Mouse (Mus musculus): ENCODE data around the gene Runx1. TPM values are rescaled to one million over a fixed set of nuclear protein-coding genes. Genes with fewer than 3 reads are reported as not detected.

The Runx1 gene
- polyA plus RNA-seq, 1 experiment from 2014 or later, result 9.1 TPM

- Histone ChIP-seq H3K36me3 (ENCODE audit: insufficient read depth, low read length) (no peaks in the 10 kb centered on the region), H3K4me3 (ENCODE audit: low read depth, low read length) (no peak overlapping the region), H3K9me3 (ENCODE audit: low read length) (no peaks in the 10 kb centered on the region), H3K4me1 (ENCODE audit: insufficient read depth, low read depth, low read length) (peaks cover 7% of the 10 kb centered on the region; the same call in 1 of the 2 replicates), H3K4me2 (replicated peaks; ENCODE audit: low read depth, low read length) (0 out of 2 replicates have a peak overlapping the region, but pooled peaks have one; percentile 17), H3K9ac (replicated peaks; ENCODE audit: low read depth) (no peak overlapping the region), H3K27ac (ENCODE audit: low read length) (peak overlapping the region; percentile 62), H3K27me3 (replicated peaks; ENCODE audit: insufficient read depth, low read length) (no peaks in the 10 kb centered on the region)
- DNase-seq (ENCODE audit: low spot score) (peak; percentile 74), ATAC-seq (peak; percentile 87)
- WGBS, result 5% methylated on average over 11 of the region's 11 CpGs
- TF ChIP-seq CTCF (IDR thresholded peaks at IDR 0.05) (no peak), EP300 (IDR thresholded peaks at IDR 0.05) (no peak)
Observed at GRCm38 (mm10) chr16:92632115-92632763, 193.7 kb downstream of the Runx1 start.

GRCm38 (mm10) chr16:92631637-92632036 lies 194.3 kb downstream of the Runx1 start:
- Histone ChIP-seq H3K27ac (ENCODE audit: low read length) (peak overlapping the region; percentile 59; the same call in 1 of the 2 replicates), H3K36me3 (ENCODE audit: insufficient read depth, low read length) (no peaks in the 10 kb centered on the region), H3K9ac (replicated peaks; ENCODE audit: low read depth) (no peak overlapping the region), H3K27me3 (replicated peaks; ENCODE audit: insufficient read depth, low read length) (no peaks in the 10 kb centered on the region), H3K9me3 (ENCODE audit: low read length) (no peaks in the 10 kb centered on the region), H3K4me2 (replicated peaks; ENCODE audit: low read depth, low read length) (no peak overlapping the region), H3K4me3 (ENCODE audit: low read depth, low read length) (no peak overlapping the region), H3K4me1 (ENCODE audit: insufficient read depth, low read depth, low read length) (peaks cover 7% of the 10 kb centered on the region; the same call in 1 of the 2 replicates)
- ATAC-seq (peak; percentile 16; the same call in 1 of the 2 replicates), DNase-seq (ENCODE audit: low spot score) (no peak)
- no peak for TF ChIP-seq CTCF (IDR thresholded peaks at IDR 0.05)
- no peak for TF ChIP-seq EP300 (IDR thresholded peaks at IDR 0.05)
- WGBS, result 22% methylated on average over 6 of the region's 6 CpGs

GRCm38 (mm10) chr16:92630950-92631349 lies 195.0 kb downstream of the Runx1 start:
- DNase-seq (ENCODE audit: low spot score) (no peak), ATAC-seq (no peak)
- Histone ChIP-seq H3K4me2 (replicated peaks; ENCODE audit: low read depth, low read length) (no peak overlapping the region), H3K27me3 (replicated peaks; ENCODE audit: insufficient read depth, low read length) (no peaks in the 10 kb centered on the region), H3K27ac (ENCODE audit: low read length) (no peak overlapping the region), H3K9me3 (ENCODE audit: low read length) (no peaks in the 10 kb centered on the region), H3K36me3 (ENCODE audit: insufficient read depth, low read length) (no peaks in the 10 kb centered on the region), H3K9ac (replicated peaks; ENCODE audit: low read depth) (no peak overlapping the region), H3K4me1 (ENCODE audit: insufficient read depth, low read depth, low read length) (peaks cover 7% of the 10 kb centered on the region; the same call in 1 of the 2 replicates), H3K4me3 (ENCODE audit: low read depth, low read length) (no peak overlapping the region)
- TF ChIP-seq EP300 (IDR thresholded peaks at IDR 0.05), result no peak
- no peak for TF ChIP-seq CTCF (IDR thresholded peaks at IDR 0.05)
- 35% methylated on average over 5 of the region's 5 CpGs for WGBS

GRCm38 (mm10) chr16:92629829-92630228 lies 196.1 kb downstream of the Runx1 start:
- H3K27me3 ChIP-seq (replicated peaks; ENCODE audit: insufficient read depth, low read length), result no peaks in the 10 kb centered on the region
- TF ChIP-seq CTCF (IDR thresholded peaks at IDR 0.05) (no peak), EP300 (IDR thresholded peaks at IDR 0.05) (no peak)
- H3K4me2 ChIP-seq (replicated peaks; ENCODE audit: low read depth, low read length), result no peak overlapping the region
- DNase-seq (ENCODE audit: low spot score) (no peak), ATAC-seq (no peak)
- H3K9me3 ChIP-seq (ENCODE audit: low read length), result no peaks in the 10 kb centered on the region
- H3K27ac ChIP-seq (ENCODE audit: low read length), result no peak overlapping the region
- no peaks in the 10 kb centered on the region for H3K36me3 ChIP-seq (ENCODE audit: insufficient read depth, low read length)
- H3K9ac ChIP-seq (replicated peaks; ENCODE audit: low read depth), result no peak overlapping the region
- H3K4me1 ChIP-seq (ENCODE audit: insufficient read depth, low read depth, low read length), result peaks cover 7% of the 10 kb centered on the region; the same call in 1 of the 2 replicates
- WGBS, result 95% methylated on average over 7 of the region's 7 CpGs
- H3K4me3 ChIP-seq (ENCODE audit: low read depth, low read length), result no peak overlapping the region

- 58% methylated on average over 6 of the region's 6 CpGs for WGBS
- no peak for TF ChIP-seq CTCF (IDR thresholded peaks at IDR 0.05)
- TF ChIP-seq EP300 (IDR thresholded peaks at IDR 0.05), result no peak
- Histone ChIP-seq H3K9ac (replicated peaks; ENCODE audit: low read depth) (no peak overlapping the region), H3K4me1 (ENCODE audit: insufficient read depth, low read depth, low read length) (peaks cover 9% of the 10 kb centered on the region; the same call in 1 of the 2 replicates), H3K4me2 (replicated peaks; ENCODE audit: low read depth, low read length) (no peak overlapping the region), H3K9me3 (ENCODE audit: low read length) (no peaks in the 10 kb centered on the region), H3K27me3 (replicated peaks; ENCODE audit: insufficient read depth, low read length) (no peaks in the 10 kb centered on the region), H3K36me3 (ENCODE audit: insufficient read depth, low read length) (no peaks in the 10 kb centered on the region), H3K4me3 (ENCODE audit: low read depth, low read length) (no peak overlapping the region), H3K27ac (ENCODE audit: low read length) (no peak overlapping the region)
- DNase-seq (ENCODE audit: low spot score), result no peak
- ATAC-seq, result no peak
Observed at GRCm38 (mm10) chr16:92627262-92627661, 198.7 kb downstream of the Runx1 start.

GRCm38 (mm10) chr16:92623953-92624352 lies 202.0 kb downstream of the Runx1 start:
- 54% methylated on average over 11 of the region's 11 CpGs for WGBS
- peak; percentile 91 for ATAC-seq
- 0 out of 2 replicates have a peak overlapping the region, but pooled peaks have one; percentile 47 for H3K27ac ChIP-seq (ENCODE audit: low read length)
- TF ChIP-seq EP300 (IDR thresholded peaks at IDR 0.05) (peak; percentile 92), CTCF (IDR thresholded peaks at IDR 0.05) (peak; percentile 69)
- H3K27me3 ChIP-seq (replicated peaks; ENCODE audit: insufficient read depth, low read length), result no peaks in the 10 kb centered on the region
- H3K4me3 ChIP-seq (ENCODE audit: low read depth, low read length), result no peak overlapping the region
- H3K4me1 ChIP-seq (ENCODE audit: insufficient read depth, low read depth, low read length), result 0 out of 2 replicates have a peak, but pooled peaks cover 4% of the 10 kb centered on the region
- no peaks in the 10 kb centered on the region for H3K9me3 ChIP-seq (ENCODE audit: low read length)
- no peak overlapping the region for H3K4me2 ChIP-seq (replicated peaks; ENCODE audit: low read depth, low read length)
- no peaks in the 10 kb centered on the region for H3K36me3 ChIP-seq (ENCODE audit: insufficient read depth, low read length)
- DNase-seq (ENCODE audit: low spot score), result peak; percentile 83
- no peak overlapping the region for H3K9ac ChIP-seq (replicated peaks; ENCODE audit: low read depth)
